Mouse (Mus musculus) hindbrain, postnatal 0 days (tissue): ENCODE results near the gene Zbtb24. TPM values are rescaled to one million over a fixed set of nuclear protein-coding genes. Genes with fewer than 3 reads are reported as not detected.
A peak's percentile ranks its signal among the peaks of the same experiment; 100 is the strongest.

Experiments
- ATAC-seq: fragments of 200-750 bp; cut with Nextera tagmentation; 2 replicates; pipeline ENCODE4 v1.8.0; 2017; ENCODE audit warnings: mild to moderate bottlenecking, moderate TSS enrichment, moderate library complexity
- DNase-seq: peaks from one replicate; pipeline ENCODE4 v3.0.0-alpha.2; 2015; ENCODE audit warnings: low spot score
- H3K27ac ChIP-seq: fragments of 300-500 bp; sonication (generic); 2 replicates; pipeline ENCODE4 v1.5.1; 2014; ENCODE audit warnings: mild to moderate bottlenecking
- H3K27me3 ChIP-seq: fragments of 300-500 bp; sonication (generic); 2 replicates; pipeline ENCODE4 v1.6.1; 2014; ENCODE audit warnings: low read length, mixed read lengths; ENCODE audit not compliant: insufficient read depth
- H3K36me3 ChIP-seq: fragments of 300-500 bp; sonication (generic); 2 replicates; pipeline ENCODE4 v1.6.1; 2014; ENCODE audit warnings: low read length, mixed read lengths; ENCODE audit not compliant: insufficient read depth
- H3K4me1 ChIP-seq: fragments of 300-500 bp; sonication (generic); 2 replicates; pipeline ENCODE4 v1.6.1; 2014; ENCODE audit warnings: antibody characterized with exemption, low read length, mixed read lengths; ENCODE audit not compliant: insufficient read depth
- H3K4me2 ChIP-seq: fragments of 300-500 bp; sonication (generic); 2 replicates; pipeline ENCODE4 v1.6.1; 2014; ENCODE audit warnings: low read depth, mild to moderate bottlenecking, low read length, moderate library complexity, mixed read lengths
- H3K4me3 ChIP-seq: fragments of 300-500 bp; sonication (generic); 2 replicates; pipeline ENCODE4 v1.5.1; 2014; ENCODE audit warnings: low read length
- H3K9ac ChIP-seq: fragments of 300-500 bp; sonication (generic); replicated peaks from 2 replicates; pipeline ENCODE4 v1.6.1; 2014; ENCODE audit warnings: mild to moderate bottlenecking, low read length, moderate library complexity, mixed read lengths
- H3K9me3 ChIP-seq: fragments of 300-500 bp; sonication (generic); 2 replicates; pipeline ENCODE4 v1.6.1; 2016; ENCODE audit warnings: low read length, mixed read lengths
- CTCF ChIP-seq: IDR thresholded peaks from 2 replicates; pipeline ENCODE4 v1.5.1; 2016; ENCODE audit warnings: antibody characterized with exemption, control low read depth, low read depth
- WGBS: fragments of 180-500 bp; shearing (Covaris S2); extraction: QIAGEN DNeasy Blood & Tissue Kit; methylation state at CpG from one replicate; pipeline ENCODE4 v1.1.7; 2014; 5-methylcytosine and 5-hydroxymethylcytosine counted together
- polyA plus RNA-seq: library from polyadenylated mRNA; unstranded; fragments of >200 nt; fragmentation: Nextera tagmentation; extraction: Ambion mirVana; gene quantifications from 2 replicates; pipeline ENCODE4 v1.2.1, GENCODE M21; 2015
- total RNA-seq: library from RNA; depleted of rRNA; stranded (reverse); fragments of >200 nt; gene quantifications from 2 replicates; pipeline ENCODE4 v1.2.3, GENCODE M21; 2014

The Zbtb24 gene
- total and polyA plus RNA-seq, 2 experiments from 2014 or later: 14.3 to 19.8 TPM

DNA sequence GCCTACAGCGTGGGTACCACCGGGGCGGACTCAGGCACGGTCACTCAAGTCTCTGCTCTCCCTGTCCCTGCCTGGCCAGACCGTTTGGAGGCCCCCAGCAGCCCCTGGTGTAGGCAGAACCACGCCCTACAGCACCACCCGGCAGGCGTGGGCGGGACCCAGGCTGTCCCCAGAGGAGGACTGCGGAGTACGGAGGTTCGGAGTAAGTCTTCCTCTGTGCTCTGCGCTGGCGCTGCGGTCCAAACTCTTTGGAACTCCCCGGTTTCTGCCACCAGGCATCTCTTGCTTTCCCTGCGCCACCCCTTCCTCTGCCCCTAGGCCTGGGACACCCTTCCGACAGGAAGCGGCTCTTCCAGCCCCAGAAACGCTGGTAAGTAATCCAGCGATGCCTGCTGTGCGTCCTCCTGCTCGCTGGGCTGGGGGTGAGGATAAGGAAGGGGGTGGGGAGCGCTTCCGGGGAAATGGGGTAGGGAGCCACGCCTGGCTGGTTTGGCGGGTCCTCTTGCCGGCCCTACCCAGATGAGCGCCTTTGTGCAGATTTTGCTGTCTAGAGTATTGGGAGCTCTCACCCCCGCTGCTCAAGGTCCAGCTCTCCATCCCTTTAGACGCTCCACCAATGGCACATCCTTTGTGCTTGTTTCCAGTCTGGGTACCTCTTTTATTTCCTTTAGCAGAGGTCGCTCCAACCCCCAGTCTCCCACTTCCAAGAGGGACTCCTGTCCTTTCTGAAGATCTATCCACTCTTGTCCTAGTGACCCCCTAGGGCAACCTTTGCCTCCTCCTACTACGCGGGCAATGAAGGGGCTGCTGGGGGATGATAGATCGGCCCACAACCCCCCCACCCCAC, 26.2 kb downstream of the Zbtb24 start, which contains the start of gene Mical1:
Gene Mical1, plus strand, starts transcription at position 144 of the 847 bp plus-strand sequence.
- no peaks in the 10 kb centered on the region for H3K4me1 ChIP-seq
- peak within 1 kb of the TSS; percentile 51 for H3K9ac ChIP-seq
- ATAC-seq (peak; percentile 65), DNase-seq (peak; percentile 61)
- H3K4me2 ChIP-seq: peak within 1 kb of the TSS; percentile 87
- H3K27me3 ChIP-seq: no peaks in the 10 kb centered on the region
- TF ChIP-seq CTCF: no peak
- peak within 1 kb of the TSS; percentile 52 for H3K4me3 ChIP-seq
- H3K36me3 ChIP-seq: no peaks in the 10 kb centered on the region
- under 1% methylated on average over 35 of the region's 35 CpGs for WGBS
- H3K27ac ChIP-seq: peak within 1 kb of the TSS; percentile 82
- H3K9me3 ChIP-seq: no peaks in the 10 kb centered on the region

DNA sequence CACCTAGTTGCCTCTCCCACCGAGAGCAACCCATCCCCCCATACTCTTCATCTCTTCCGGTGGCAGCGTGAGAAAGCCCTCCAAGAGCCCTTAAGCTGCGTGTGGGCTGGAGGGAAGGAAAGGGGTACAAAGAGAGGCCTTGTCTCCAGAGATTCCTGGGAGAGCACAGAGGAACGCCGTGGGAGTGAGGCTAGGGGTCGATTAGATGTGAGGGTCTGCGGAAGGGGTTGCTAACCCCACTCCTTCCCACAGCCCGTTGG, 26.8 kb downstream of the Zbtb24 start:
- Histone ChIP-seq H3K4me3 (peak overlapping the region; percentile 52), H3K9ac (peak overlapping the region; percentile 51), H3K4me1 (no peaks in the 10 kb centered on the region), H3K36me3 (no peaks in the 10 kb centered on the region), H3K9me3 (no peaks in the 10 kb centered on the region), H3K4me2 (peak overlapping the region; percentile 87), H3K27ac (peak overlapping the region; percentile 82), H3K27me3 (no peaks in the 10 kb centered on the region)
- TF ChIP-seq CTCF: no peak
- 3% methylated on average over 9 of the region's 9 CpGs for WGBS
- peak; percentile 46 for ATAC-seq
- peak; percentile 72 for DNase-seq

DNA sequence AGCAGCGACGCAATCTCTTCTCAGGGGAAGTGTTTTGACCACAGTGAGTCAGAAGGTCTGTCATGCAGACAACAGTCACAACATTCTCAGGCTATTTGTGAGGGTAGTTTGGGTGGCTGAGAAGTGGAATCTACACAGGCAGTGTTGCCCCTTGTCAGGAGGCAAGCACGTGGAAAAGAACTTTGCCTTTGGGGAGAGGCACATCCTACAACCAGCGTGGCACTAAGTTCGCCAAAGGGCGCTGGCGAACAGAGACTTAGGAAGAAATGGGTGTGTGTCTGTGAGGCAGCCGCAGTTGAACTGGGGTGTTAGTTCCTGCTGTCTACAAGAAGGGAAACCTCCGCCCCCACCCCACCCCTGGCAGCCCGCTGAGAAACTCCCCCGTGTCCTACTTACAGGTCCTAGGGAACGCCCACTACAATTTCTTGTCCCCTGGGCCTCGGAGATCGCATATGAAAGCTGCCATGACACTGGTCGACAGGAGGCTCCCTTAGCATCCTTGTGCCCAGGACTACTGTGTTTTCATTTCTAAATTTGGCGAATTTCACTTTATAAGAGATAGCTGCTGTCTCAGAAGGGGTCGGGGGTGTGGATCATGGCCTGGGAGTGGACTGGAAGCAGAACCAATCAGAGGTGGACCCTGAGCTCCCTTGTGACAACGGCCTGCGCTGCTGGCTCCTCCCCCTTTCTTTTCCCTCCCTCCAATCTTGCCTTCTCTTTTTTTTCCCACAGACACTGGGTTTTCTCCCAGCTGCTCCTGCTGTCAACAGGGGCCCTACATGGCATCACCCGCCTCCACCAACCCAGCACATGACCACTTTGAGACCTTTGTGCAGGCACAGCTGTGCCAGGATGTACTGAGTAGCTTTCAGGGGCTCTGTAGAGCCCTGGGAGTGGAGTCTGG, 27.3 kb downstream of the Zbtb24 start:
- Histone ChIP-seq H3K9me3 (no peaks in the 10 kb centered on the region), H3K4me3 (peak overlapping the region; percentile 52), H3K27ac (peak overlapping the region; percentile 82), H3K4me2 (peak overlapping the region; percentile 87), H3K4me1 (no peaks in the 10 kb centered on the region), H3K27me3 (no peaks in the 10 kb centered on the region), H3K9ac (peak overlapping the region; percentile 51), H3K36me3 (no peaks in the 10 kb centered on the region)
- DNase-seq (peak; percentile 77), ATAC-seq (peak; percentile 84)
- 5% methylated on average over 20 of the region's 20 CpGs for WGBS
- no peak for TF ChIP-seq CTCF

DNA sequence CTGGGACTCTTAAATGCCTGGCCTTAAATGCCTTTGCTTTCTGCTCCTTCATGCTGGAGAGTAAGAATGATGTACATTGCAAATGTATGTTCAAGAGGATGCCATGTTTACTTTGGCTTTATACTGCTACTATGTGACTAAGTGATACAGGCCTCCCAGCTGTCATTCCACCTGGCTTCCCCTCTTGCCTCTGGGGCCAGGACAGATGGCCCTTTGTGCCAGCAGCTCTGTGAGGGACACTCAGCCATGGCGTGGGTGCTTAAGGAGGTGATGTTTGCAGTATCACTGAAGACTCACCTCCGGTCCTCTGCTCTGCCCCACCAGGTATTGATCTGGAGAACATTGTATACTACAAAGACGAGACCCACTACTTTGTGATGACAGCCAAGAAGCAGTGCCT, 29.8 kb downstream of the Zbtb24 start:
- Histone ChIP-seq H3K27ac (no peak overlapping the region), H3K36me3 (no peaks in the 10 kb centered on the region; the same call in 1 of the 2 replicates), H3K4me3 (no peak overlapping the region), H3K4me2 (no peak overlapping the region), H3K9me3 (no peaks in the 10 kb centered on the region), H3K4me1 (no peaks in the 10 kb centered on the region), H3K27me3 (no peaks in the 10 kb centered on the region), H3K9ac (no peak overlapping the region)
- no peak for TF ChIP-seq CTCF
- ATAC-seq (no peak), DNase-seq (no peak)
- 70% methylated on average over 3 of the region's 3 CpGs for WGBS

DNA sequence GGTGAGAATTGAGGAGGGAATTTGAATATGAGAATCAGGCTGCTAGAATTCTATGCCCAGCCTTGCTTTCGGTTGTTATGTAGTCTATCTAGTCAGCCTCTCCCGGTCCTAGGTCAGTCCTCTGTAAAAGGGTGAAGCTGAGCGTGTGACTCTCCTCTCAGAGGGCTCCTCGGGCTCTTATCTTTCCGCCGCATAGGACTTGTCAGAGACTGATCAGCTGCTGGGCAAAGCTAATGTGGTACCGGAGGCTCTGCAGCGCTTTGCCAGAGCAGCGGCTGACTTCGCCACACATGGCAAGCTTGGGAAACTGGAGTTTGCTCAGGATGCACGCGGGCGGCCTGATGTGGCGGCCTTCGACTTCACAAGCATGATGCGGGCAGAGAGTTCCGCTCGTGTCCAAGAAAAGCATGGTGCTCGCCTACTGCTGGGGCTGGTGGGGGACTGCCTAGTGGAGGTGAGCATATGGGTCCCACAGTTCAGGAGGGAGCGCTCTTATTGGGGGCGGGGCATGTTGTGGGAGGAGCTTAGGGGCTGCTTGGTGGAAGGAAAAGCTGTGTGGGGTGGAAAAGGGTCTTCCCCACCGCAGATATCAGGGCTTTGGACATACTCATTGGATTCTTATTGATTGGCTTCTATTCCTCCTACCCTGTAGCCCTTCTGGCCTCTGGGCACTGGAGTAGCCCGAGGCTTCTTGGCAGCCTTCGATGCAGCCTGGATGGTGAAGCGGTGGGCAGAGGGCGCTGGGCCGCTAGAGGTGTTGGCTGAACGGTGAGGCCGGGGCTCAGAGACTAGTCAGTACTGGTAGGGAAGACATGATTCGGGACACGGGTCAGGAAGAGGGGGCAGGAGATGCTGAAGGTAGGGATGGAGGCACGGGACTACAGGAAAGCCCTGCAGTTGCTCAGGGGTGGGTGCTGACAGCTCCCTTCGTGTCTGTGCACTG, 31.0 kb downstream of the Zbtb24 start:
- Histone ChIP-seq H3K27me3 (no peaks in the 10 kb centered on the region), H3K36me3 (no peaks in the 10 kb centered on the region; the same call in 1 of the 2 replicates), H3K9me3 (no peaks in the 10 kb centered on the region), H3K9ac (no peak overlapping the region), H3K27ac (no peak overlapping the region), H3K4me2 (no peak overlapping the region), H3K4me3 (no peak overlapping the region), H3K4me1 (no peaks in the 10 kb centered on the region)
- 70% methylated on average over 33 of the region's 33 CpGs for WGBS
- peak; percentile 45 for DNase-seq
- ATAC-seq: no peak
- TF ChIP-seq CTCF: no peak

GRCm38 (mm10) chr10:41482446-41482845, 32.3 kb downstream of the Zbtb24 start:
- Histone ChIP-seq H3K9me3 (no peaks in the 10 kb centered on the region), H3K4me3 (no peak overlapping the region), H3K4me2 (no peak overlapping the region), H3K9ac (no peak overlapping the region), H3K4me1 (no peaks in the 10 kb centered on the region), H3K27ac (no peak overlapping the region), H3K27me3 (no peaks in the 10 kb centered on the region), H3K36me3 (no peaks in the 10 kb centered on the region; the same call in 1 of the 2 replicates)
- no peak for TF ChIP-seq CTCF
- WGBS: 56% methylated on average over 7 of the region's 7 CpGs
- ATAC-seq (no peak), DNase-seq (no peak)
